Mouse (Mus musculus) lung, postnatal 0 days (tissue): ENCODE measurements around the gene H2-T24. TPM values are rescaled to one million over a fixed set of nuclear protein-coding genes. Genes with fewer than 3 reads are reported as not detected.
"Not testable (repeated sequence)": the region's sequence is repeated elsewhere in the genome, so short reads cannot be mapped to it uniquely, and the experiment has no call there.

ENCODE experiments used
- ATAC-seq: fragments of 200-750 bp; cut with Nextera tagmentation; 2 replicates; pipeline ENCODE4 v1.8.0; 2017; ENCODE audit warnings: moderate library complexity
- DNase-seq: peaks from one replicate; pipeline ENCODE4 v3.0.0-alpha.2; 2016; ENCODE audit warnings: low spot score
- H3K27ac ChIP-seq: fragments of 300-500 bp; sonication (generic); 2 replicates; pipeline ENCODE4 v1.5.1; 2014; ENCODE audit warnings: antibody characterized with exemption, mild to moderate bottlenecking, low read length, mixed read lengths
- H3K27me3 ChIP-seq: fragments of 300-500 bp; sonication (generic); replicated peaks from 2 replicates; pipeline ENCODE4 v1.6.1; 2014; ENCODE audit warnings: low read length, mixed read lengths; ENCODE audit not compliant: insufficient read depth
- H3K36me3 ChIP-seq: fragments of 300-500 bp; sonication (generic); 2 replicates; pipeline ENCODE4 v1.6.1; 2014; ENCODE audit warnings: low read length, mixed read lengths; ENCODE audit not compliant: insufficient read depth
- H3K4me1 ChIP-seq: fragments of 300-500 bp; sonication (generic); 2 replicates; pipeline ENCODE4 v1.6.1; 2014; ENCODE audit warnings: antibody characterized with exemption, low read depth, low read length, mixed read lengths; ENCODE audit not compliant: insufficient read depth
- H3K4me2 ChIP-seq: fragments of 300-500 bp; sonication (generic); replicated peaks from 2 replicates; pipeline ENCODE4 v1.6.1; 2014; ENCODE audit warnings: low read depth, mild to moderate bottlenecking, low read length, moderate library complexity, mixed read lengths
- H3K4me3 ChIP-seq: fragments of 300-500 bp; sonication (generic); 2 replicates; pipeline ENCODE4 v1.5.1; 2014; ENCODE audit warnings: low read depth, low read length
- H3K9ac ChIP-seq: fragments of 300-500 bp; sonication (generic); replicated peaks from 2 replicates; pipeline ENCODE4 v1.6.1; 2014; ENCODE audit warnings: low read depth, mild to moderate bottlenecking
- H3K9me3 ChIP-seq: fragments of 300-500 bp; sonication (generic); 2 replicates; pipeline ENCODE4 v1.6.1; 2016; ENCODE audit warnings: low read length, mixed read lengths
- CTCF ChIP-seq: IDR thresholded peaks from 2 replicates; pipeline ENCODE4 v1.5.1; 2016; ENCODE audit warnings: antibody characterized with exemption, mild to moderate bottlenecking
- WGBS: fragments of 180-500 bp; shearing (Covaris S2); extraction: QIAGEN DNeasy Blood & Tissue Kit; methylation state at CpG from one replicate; pipeline ENCODE4 v1.1.7; 2014; 5-methylcytosine and 5-hydroxymethylcytosine counted together
- polyA plus RNA-seq: library from polyadenylated mRNA; unstranded; fragments of >200 nt; fragmentation: Nextera tagmentation; extraction: Ambion mirVana; gene quantifications from 2 replicates; pipeline ENCODE4 v1.2.1, GENCODE M21; 2015

The H2-T24 gene
- polyA plus RNA-seq, 1 experiment from 2014 or later: 2.7 TPM

GRCm38 (mm10) chr17:36036126-36036525 lies 15.8 kb upstream of the H2-T24 start:
- DNase-seq, H3K4me3 ChIP-seq, H3K9me3 ChIP-seq, H3K36me3 ChIP-seq, H3K27ac ChIP-seq, H3K4me2 ChIP-seq, ATAC-seq, H3K4me1 ChIP-seq, H3K9ac ChIP-seq, H3K27me3 ChIP-seq: not testable (repeated sequence)
- WGBS: 76% methylated on average over 13 of the region's 13 CpGs

DNA sequence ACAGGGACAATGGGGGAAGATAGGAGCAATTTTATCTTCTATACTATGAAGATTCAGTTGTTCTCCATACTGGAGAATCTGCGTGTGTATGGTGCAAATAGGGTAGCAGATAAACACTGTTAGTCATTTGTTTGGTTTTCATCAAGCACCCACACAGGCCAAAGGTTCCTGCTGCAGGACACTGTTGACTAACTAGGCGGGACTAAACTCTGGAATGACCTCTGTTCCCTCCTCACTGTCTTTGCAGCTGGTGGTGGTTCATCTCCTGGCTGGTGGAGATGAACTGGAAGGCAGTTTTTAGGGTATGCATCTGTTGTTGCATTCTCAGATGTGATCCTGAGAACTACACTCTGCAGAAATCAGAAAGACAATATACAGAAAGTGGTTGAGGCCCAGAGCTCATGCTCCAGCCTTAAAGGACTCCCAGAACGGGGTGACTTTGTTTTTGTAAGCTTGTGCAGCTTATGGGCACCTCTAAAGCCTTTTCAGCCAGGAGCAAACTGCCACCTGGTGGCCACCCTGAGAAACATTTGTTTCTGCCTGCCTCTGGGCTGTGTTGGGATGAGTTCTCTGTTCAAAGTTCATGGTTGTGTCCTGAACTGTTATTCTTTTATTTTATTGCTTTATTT lies 14.8 kb upstream of the H2-T24 start:
- H3K36me3 ChIP-seq, H3K27ac ChIP-seq, H3K4me2 ChIP-seq, H3K4me1 ChIP-seq, H3K4me3 ChIP-seq, H3K9ac ChIP-seq, H3K27me3 ChIP-seq, H3K9me3 ChIP-seq: not testable (repeated sequence)
- ATAC-seq: peak; percentile 47
- peak; percentile 66 for TF ChIP-seq CTCF
- WGBS: 27% methylated on average over 3 of the region's 3 CpGs
- peak; percentile 69 for DNase-seq

DNA sequence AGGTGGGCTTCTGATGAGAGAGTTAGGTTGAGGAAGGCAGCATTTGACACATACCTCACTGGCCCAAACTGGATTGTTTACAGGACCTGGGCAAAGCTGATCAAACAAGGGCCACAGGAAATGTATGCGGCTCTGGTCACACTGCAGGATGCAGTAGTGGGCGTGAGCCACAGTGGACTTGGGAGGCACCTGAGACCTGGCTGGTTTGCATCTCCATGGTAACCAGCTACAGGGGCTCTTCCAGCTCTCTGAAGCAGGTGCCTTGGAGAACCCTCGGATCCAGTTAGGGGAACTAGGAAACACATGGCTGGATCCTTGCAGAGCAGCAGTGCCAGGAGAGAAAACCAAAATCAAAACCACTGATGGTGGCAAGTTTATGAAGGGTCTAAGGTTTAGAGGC lies 14.2 kb upstream of the H2-T24 start:
- H3K9ac ChIP-seq, DNase-seq, H3K9me3 ChIP-seq, H3K4me2 ChIP-seq, H3K4me3 ChIP-seq, H3K4me1 ChIP-seq, H3K36me3 ChIP-seq, H3K27me3 ChIP-seq, H3K27ac ChIP-seq, ATAC-seq: not testable (repeated sequence)
- WGBS: 34% methylated on average over 3 of the region's 3 CpGs

- DNase-seq: peak; percentile 84
- Histone ChIP-seq H3K9ac (peak within 1 kb of the TSS; percentile 64), H3K4me2 (peak within 1 kb of the TSS; percentile 67), H3K27ac (peak within 1 kb of the TSS; percentile 26; the same call in 1 of the 2 replicates), H3K4me3 (peak within 1 kb of the TSS; percentile 61)
- H3K27me3 ChIP-seq, H3K36me3 ChIP-seq, H3K4me1 ChIP-seq, H3K9me3 ChIP-seq: not testable (repeated sequence)
- 3% methylated on average over 15 of the region's 25 CpGs for WGBS
- ATAC-seq: peak; percentile 73
These were observed 12.1 kb upstream of the H2-T24 start, which contains the start of gene H2-T23 for GRCm38 (mm10) chr17:36032351-36032875. Gene H2-T23, minus strand, starts transcription at chr17:36032855.

DNA sequence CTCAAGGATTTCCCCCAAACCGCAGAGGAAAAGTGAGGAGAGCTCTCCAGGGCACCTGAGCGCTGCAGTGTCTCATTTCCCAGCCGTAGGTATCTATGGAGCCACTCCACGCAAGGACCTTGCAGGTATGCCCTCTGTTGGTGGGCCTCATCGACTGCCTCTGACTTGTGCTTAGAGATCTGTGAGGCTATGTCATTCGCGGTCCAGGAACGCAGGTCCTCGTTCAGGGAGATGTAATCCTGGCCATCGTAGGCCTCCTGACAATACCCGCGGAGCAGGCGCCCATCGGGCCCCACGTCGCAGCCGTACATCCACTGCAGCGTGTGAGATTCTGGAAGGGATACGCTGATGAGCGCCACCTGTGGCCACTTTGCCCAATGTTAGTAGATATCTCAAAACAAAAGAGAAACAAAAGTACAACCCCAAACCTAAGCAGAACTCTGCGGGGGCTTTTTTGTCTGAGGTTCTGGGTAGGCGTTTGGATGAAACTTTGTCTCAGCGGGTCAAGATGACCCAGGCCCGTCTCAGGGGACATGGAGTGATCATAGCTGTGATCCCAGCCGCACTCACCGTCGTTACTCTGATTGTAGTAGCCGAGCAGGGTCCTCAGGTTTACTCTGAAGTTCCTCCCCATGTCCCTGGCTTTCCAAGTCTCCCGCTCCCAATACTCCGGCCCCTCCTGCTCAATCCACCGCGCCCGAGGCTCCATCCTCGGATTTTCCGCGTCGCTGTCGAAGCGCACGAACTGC lies 11.4 kb upstream of the H2-T24 start:
- H3K27ac ChIP-seq: peak overlapping the region; percentile 26; the same call in 1 of the 2 replicates

GRCm38 (mm10) chr17:36030703-36031582 lies 10.6 kb upstream of the H2-T24 start:
- 0 out of 2 replicates have a peak, but pooled peaks have one; percentile 3 for ATAC-seq

More for the DNA sequence above, 11.4 kb upstream of the H2-T24 start:
- peak; percentile 59 for DNase-seq
- peak; percentile 77 for ATAC-seq
- peak; percentile 63 for TF ChIP-seq CTCF
- not testable (repeated sequence) for H3K9me3 ChIP-seq, H3K27me3 ChIP-seq, H3K4me1 ChIP-seq, H3K36me3 ChIP-seq
- H3K9ac ChIP-seq: peak overlapping the region; percentile 64
- WGBS: 4% methylated on average over 40 of the region's 40 CpGs
- peak overlapping the region; percentile 61 for H3K4me3 ChIP-seq
- H3K4me2 ChIP-seq: peak overlapping the region; percentile 67

GRCm38 (mm10) chr17:36030046-36030702 lies 9.8 kb upstream of the H2-T24 start:
- H3K27ac ChIP-seq, H3K36me3 ChIP-seq, H3K9ac ChIP-seq, H3K4me1 ChIP-seq, H3K27me3 ChIP-seq, H3K4me2 ChIP-seq, ATAC-seq, H3K9me3 ChIP-seq, DNase-seq, H3K4me3 ChIP-seq: not testable (repeated sequence)
- WGBS: 62% methylated on average over 2 of the region's 4 CpGs

More at GRCm38 (mm10) chr17:36030703-36031582, 10.6 kb upstream of the H2-T24 start:
- Histone ChIP-seq H3K4me3 (peak overlapping the region; percentile 61), H3K4me2 (peak overlapping the region; percentile 67)
- H3K27me3 ChIP-seq, H3K27ac ChIP-seq, H3K9me3 ChIP-seq, H3K9ac ChIP-seq, DNase-seq, H3K4me1 ChIP-seq, H3K36me3 ChIP-seq: not testable (repeated sequence)
- WGBS: 44% methylated on average over 8 of the region's 8 CpGs
